Mouse (Mus musculus) erythroblast, embryonic 14.5 days (primary cell): ENCODE data around the gene Pla2r1. TPM values are rescaled to one million over a fixed set of nuclear protein-coding genes. Genes with fewer than 3 reads are reported as not detected.

Experiments used
- H3K27me3 ChIP-seq: 2 replicates; pipeline ENCODE4 v1.6.1; 2012; ENCODE audit warnings: inconsistent platforms; ENCODE audit not compliant: control insufficient read depth
- H3K36me3 ChIP-seq: 2 replicates; pipeline ENCODE4 v1.6.1; 2012; ENCODE audit warnings: mild to moderate bottlenecking, inconsistent platforms; ENCODE audit not compliant: control insufficient read depth
- H3K4me1 ChIP-seq: 2 replicates; pipeline ENCODE4 v1.6.1; 2012; ENCODE audit warnings: inconsistent platforms; ENCODE audit not compliant: control insufficient read depth
- H3K4me3 ChIP-seq: replicated peaks from 2 replicates; pipeline ENCODE3; 2012; ENCODE audit warnings: moderate library complexity, mild to moderate bottlenecking, inconsistent platforms
- H3K9me3 ChIP-seq: 2 replicates; pipeline ENCODE4 v1.6.1; 2012; ENCODE audit warnings: low read length, inconsistent platforms, mixed read lengths; ENCODE audit not compliant: control insufficient read depth
- GATA1 ChIP-seq: IDR thresholded peaks from 2 replicates; pipeline ENCODE4 v1.6.1; 2012; ENCODE audit warnings: low read length, inconsistent platforms, mixed read lengths
- TAL1 ChIP-seq: IDR thresholded peaks from 3 replicates; pipeline ENCODE4 v1.6.1; 2012; ENCODE audit warnings: low read length, inconsistent platforms, mixed read lengths
- polyA plus RNA-seq: library from polyadenylated mRNA; stranded (reverse); fragments of >175 nt; gene quantifications from 2 replicates; pipeline ENCODE4 v1.2.3, GENCODE M21; 2012

Gene Pla2r1
- polyA plus RNA-seq, 1 experiment = not detected

DNA sequence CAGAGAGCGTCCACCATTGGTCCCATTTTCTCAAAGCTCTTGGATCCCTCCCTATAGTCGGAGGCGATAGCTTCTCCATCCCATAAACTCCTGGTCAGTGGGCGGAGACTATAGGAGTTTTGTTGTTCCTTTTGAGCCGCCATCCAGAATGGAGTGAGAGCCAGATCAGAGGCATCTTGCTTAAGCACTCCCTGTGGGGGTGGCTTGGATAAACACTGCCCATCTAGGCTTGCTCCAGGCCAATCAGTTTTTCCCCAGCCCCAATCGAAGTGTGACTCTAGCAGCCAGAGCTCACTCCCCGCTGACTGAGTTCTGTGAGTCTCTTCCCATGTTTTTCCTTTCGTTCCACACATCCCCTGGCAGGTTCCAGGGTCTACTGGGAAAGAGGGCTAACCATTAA, 138.8 kb downstream of the Pla2r1 start:
- no peaks in the 10 kb centered on the region for H3K9me3 ChIP-seq
- H3K4me3 ChIP-seq = no peak overlapping the region
- H3K36me3 ChIP-seq = no peaks in the 10 kb centered on the region
- no peaks in the 10 kb centered on the region for H3K4me1 ChIP-seq
- TF ChIP-seq GATA1 (no peak), TAL1 (no peak)
- H3K27me3 ChIP-seq = no peaks in the 10 kb centered on the region

DNA sequence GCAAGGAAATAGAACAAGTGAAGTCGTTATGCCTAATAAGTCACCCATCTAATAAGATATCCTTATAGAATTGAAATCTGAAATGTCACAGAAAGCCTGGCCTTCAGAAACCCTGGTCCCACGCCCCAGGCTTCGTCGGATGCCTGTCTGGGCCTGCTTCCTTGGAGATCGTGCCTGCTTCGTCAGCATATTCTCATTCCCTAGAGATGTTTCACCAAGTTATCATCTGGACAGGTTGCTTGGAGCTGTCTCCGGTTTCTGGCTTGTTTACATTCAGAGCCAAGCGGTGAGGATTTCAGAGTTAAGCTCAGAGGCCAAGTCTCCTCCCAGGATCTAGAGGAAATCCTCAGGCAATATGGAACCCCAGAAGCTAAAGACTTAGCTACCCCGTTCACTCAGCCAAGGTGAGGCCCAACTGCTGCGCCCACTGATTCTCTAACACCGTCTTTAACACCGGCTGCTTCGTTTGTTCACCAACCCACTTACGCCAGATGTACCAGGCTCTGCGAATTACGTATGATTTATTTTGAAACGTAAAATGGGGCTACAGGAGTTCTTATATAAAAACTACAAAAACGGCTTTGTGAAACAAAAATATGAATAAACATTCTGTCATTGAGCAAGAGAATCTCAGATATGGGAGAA, 140.0 kb downstream of the Pla2r1 start:
- TF ChIP-seq GATA1 (no peak), TAL1 (no peak)
- Histone ChIP-seq H3K36me3 (no peaks in the 10 kb centered on the region), H3K27me3 (no peaks in the 10 kb centered on the region), H3K4me3 (no peak overlapping the region), H3K4me1 (no peaks in the 10 kb centered on the region), H3K9me3 (no peaks in the 10 kb centered on the region)

DNA sequence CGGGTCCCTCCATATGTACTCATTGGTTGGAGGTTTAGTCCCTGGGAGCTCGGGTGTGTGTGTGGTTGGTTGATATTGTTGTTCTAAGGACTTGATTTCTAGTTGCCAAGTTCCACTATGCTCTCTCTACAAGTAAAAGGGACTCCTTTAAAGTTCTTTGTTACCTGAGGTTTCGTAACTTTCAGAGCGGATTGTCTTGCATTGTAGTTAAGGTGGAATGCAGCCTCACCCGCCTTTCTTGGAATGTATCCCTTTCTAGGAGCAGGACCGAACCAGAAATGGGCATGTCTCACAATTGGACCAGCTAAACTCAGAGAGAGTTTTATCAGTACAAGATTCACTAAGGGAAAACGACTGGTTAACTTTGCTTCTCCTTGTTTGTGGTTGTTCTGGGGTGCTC, 141.9 kb downstream of the Pla2r1 start:
- H3K9me3 ChIP-seq = no peaks in the 10 kb centered on the region
- H3K27me3 ChIP-seq = no peaks in the 10 kb centered on the region
- no peak overlapping the region for H3K4me3 ChIP-seq
- no peaks in the 10 kb centered on the region for H3K36me3 ChIP-seq
- no peaks in the 10 kb centered on the region for H3K4me1 ChIP-seq
- no peak for TF ChIP-seq GATA1

- Histone ChIP-seq H3K9me3 (no peaks in the 10 kb centered on the region), H3K4me1 (no peaks in the 10 kb centered on the region), H3K27me3 (no peaks in the 10 kb centered on the region), H3K36me3 (no peaks in the 10 kb centered on the region), H3K4me3 (no peak overlapping the region)
- TF ChIP-seq TAL1 = no peak
- no peak for TF ChIP-seq GATA1
Observed at GRCm38 (mm10) chr2:60409989-60410763, 142.9 kb downstream of the Pla2r1 start.

- H3K36me3 ChIP-seq = no peaks in the 10 kb centered on the region
- TF ChIP-seq TAL1 (no peak), GATA1 (no peak)
- H3K9me3 ChIP-seq = no peaks in the 10 kb centered on the region
- no peaks in the 10 kb centered on the region for H3K4me1 ChIP-seq
- no peaks in the 10 kb centered on the region for H3K27me3 ChIP-seq
- no peak overlapping the region for H3K4me3 ChIP-seq
Observed at GRCm38 (mm10) chr2:60409194-60409593, 143.9 kb downstream of the Pla2r1 start.

- Histone ChIP-seq H3K4me1 (no peaks in the 10 kb centered on the region), H3K9me3 (no peaks in the 10 kb centered on the region), H3K27me3 (no peaks in the 10 kb centered on the region), H3K36me3 (no peaks in the 10 kb centered on the region), H3K4me3 (no peak overlapping the region)
- no peak for TF ChIP-seq GATA1
- TF ChIP-seq TAL1 = no peak
Observed at GRCm38 (mm10) chr2:60407387-60407786, 145.7 kb downstream of the Pla2r1 start.

DNA sequence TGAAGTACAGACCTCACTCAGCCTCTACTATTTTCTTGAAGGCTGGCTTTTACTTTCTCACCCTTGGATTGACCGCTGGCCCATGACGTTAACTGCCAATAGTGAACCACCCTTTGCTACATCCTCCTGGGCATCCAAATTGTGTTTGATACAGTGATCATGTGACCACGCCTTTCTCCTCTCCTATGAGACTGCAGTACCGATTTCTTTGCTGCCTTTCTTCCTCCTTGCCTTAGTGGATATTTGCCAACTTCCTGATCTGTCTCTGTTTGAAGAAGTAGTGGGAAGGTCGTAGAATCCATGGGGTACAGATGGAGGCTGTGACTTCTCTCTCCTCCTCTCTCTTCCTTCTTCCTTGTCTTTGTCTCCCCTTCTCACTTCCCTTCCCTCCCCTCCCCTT, 147.7 kb downstream of the Pla2r1 start:
- H3K36me3 ChIP-seq = no peaks in the 10 kb centered on the region
- TF ChIP-seq GATA1 (no peak), TAL1 (no peak)
- H3K4me1 ChIP-seq = no peaks in the 10 kb centered on the region
- H3K4me3 ChIP-seq = no peak overlapping the region
- H3K27me3 ChIP-seq = no peaks in the 10 kb centered on the region
- H3K9me3 ChIP-seq = no peaks in the 10 kb centered on the region

- Histone ChIP-seq H3K9me3 (no peaks in the 10 kb centered on the region), H3K4me1 (no peaks in the 10 kb centered on the region), H3K36me3 (no peaks in the 10 kb centered on the region), H3K27me3 (no peaks in the 10 kb centered on the region), H3K4me3 (no peak overlapping the region)
- TF ChIP-seq GATA1 (no peak), TAL1 (no peak)
Observed at GRCm38 (mm10) chr2:60404763-60405162, 148.3 kb downstream of the Pla2r1 start.

- H3K9me3 ChIP-seq = no peaks in the 10 kb centered on the region
Observed at GRCm38 (mm10) chr2:60401694-60402093, 151.4 kb downstream of the Pla2r1 start.

More at GRCm38 (mm10) chr2:60401694-60402093, 151.4 kb downstream of the Pla2r1 start:
- H3K36me3 ChIP-seq = no peaks in the 10 kb centered on the region
- no peak for TF ChIP-seq TAL1
- TF ChIP-seq GATA1 = no peak
- H3K27me3 ChIP-seq = no peaks in the 10 kb centered on the region
- H3K4me3 ChIP-seq = no peak overlapping the region
- H3K4me1 ChIP-seq = no peaks in the 10 kb centered on the region
